Mouse (Mus musculus) olfactory bulb, adult 2 months (tissue): ENCODE data around the gene Iqcj.

Experiments
- CTCF ChIP-seq: fragments of 200-500 bp; IDR thresholded peaks from 2 replicates; pipeline ENCODE4 v1.5.1; 2012; ENCODE audit warnings: low read depth, mild to moderate bottlenecking, low read length, moderate library complexity; ENCODE audit not compliant: insufficient read depth
- POLR2A ChIP-seq: fragments of 200-500 bp; IDR thresholded peaks from 2 replicates; pipeline ENCODE4 v1.6.1; 2012; ENCODE audit warnings: mild to moderate bottlenecking, low read depth, low read length, moderate library complexity; ENCODE audit not compliant: insufficient read depth

DNA sequence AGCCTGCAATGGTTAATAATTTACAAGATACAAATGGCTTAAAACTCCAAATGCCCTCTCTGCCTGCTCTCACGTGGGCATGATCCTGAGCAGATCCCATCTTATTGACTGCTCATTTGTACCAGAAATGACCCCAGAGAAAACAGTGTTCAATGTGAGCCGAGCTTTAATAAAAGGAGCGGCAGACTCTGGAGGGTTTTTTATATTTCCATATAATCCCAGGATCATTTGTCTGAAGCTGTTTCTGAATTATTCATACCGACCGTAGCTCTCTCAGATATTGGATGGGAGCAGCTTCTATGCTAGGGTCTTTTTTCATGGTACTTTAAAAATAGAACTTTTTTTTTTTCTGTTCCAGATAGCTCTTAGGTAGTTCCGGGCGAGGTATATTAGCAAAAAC lies 67.7 kb downstream of the Iqcj start:
- no peak for TF ChIP-seq POLR2A
- TF ChIP-seq CTCF, result no peak
